Mouse (Mus musculus): ENCODE results near the gene Ess2.

DNA sequence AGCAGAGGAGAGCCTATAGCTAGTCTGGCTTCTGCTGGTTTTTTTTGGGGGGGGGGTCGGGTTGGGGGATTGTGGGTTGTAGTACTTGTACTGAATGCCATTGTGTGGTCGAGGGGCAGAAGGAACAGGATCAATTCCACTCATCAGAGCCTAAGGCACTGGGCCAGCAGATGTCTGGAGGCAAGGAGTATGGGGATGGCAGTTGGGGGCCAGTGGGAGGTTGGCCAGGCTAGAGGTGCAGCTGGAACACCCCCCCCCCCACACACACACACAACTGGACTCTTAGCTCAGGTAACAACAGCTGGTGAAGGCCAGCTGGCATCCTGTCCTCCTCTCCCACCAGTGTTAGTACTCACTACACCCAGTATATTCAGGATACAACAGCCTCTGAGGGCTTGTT is 18.1 kb upstream of the Ess2 start:
- TF ChIP-seq CTCF (IDR thresholded peaks at IDR 0.05; ENCODE audit: borderline replicate concordance, insufficient read depth, low read depth, low read length) (no peak), POLR2A (IDR thresholded peaks at IDR 0.05; ENCODE audit: borderline replicate concordance, insufficient read depth, low read length) (no peak)

Measured in cerebellum, adult 2 months (tissue).